Mouse (Mus musculus): ENCODE results near the gene Tex30. TPM values are rescaled to one million over a fixed set of nuclear protein-coding genes. Genes with fewer than 3 reads are reported as not detected.
A peak's percentile ranks its signal among the peaks of the same experiment; 100 is the strongest.

Gene Tex30
- polyA plus RNA-seq, 1 experiment = 5.8 TPM

- DNase-seq (ENCODE audit: low read depth in 1 of 2, low spot score in 2 of 2) = no peak
- TF ChIP-seq POLR2A (IDR thresholded peaks at IDR 0.05; ENCODE audit: low read depth, low read length) = no peak
- no peak for TF ChIP-seq CTCF (IDR thresholded peaks at IDR 0.05; ENCODE audit: extremely low read depth, insufficient read depth, insufficient read length, insufficient replicate concordance)
- no peaks in the 10 kb centered on the region for H3K27me3 ChIP-seq (ENCODE audit: control insufficient read depth, insufficient read depth, low read length)
- no peak overlapping the region for H3K27ac ChIP-seq (ENCODE audit: insufficient read depth, low read length)
- 4% methylated on average over 6 of the region's 6 CpGs for WGBS
- H3K36me3 ChIP-seq (ENCODE audit: control insufficient read depth, insufficient read depth, low read length) = no peaks in the 10 kb centered on the region
- peak overlapping the region; percentile 43 for H3K4me3 ChIP-seq (ENCODE audit: extremely low read depth, insufficient read depth, insufficient read length)
- peaks cover 5% of the 10 kb centered on the region; the same call in 1 of the 2 replicates for H3K4me1 ChIP-seq (ENCODE audit: control insufficient read depth, insufficient read depth, insufficient read length)
These were observed 59.7 kb downstream of the Tex30 start for GRCm38 (mm10) chr1:44042555-44042915.

GRCm38 (mm10) chr1:44041797-44042554 lies 60.3 kb downstream of the Tex30 start:
- Histone ChIP-seq H3K27me3 (ENCODE audit: control insufficient read depth, insufficient read depth, low read length) (no peaks in the 10 kb centered on the region), H3K36me3 (ENCODE audit: control insufficient read depth, insufficient read depth, low read length) (no peaks in the 10 kb centered on the region), H3K4me1 (ENCODE audit: control insufficient read depth, insufficient read depth, insufficient read length) (peaks cover 5% of the 10 kb centered on the region; the same call in 1 of the 2 replicates), H3K27ac (ENCODE audit: insufficient read depth, low read length) (no peak overlapping the region), H3K4me3 (ENCODE audit: extremely low read depth, insufficient read depth, insufficient read length) (peak overlapping the region; percentile 43)
- DNase-seq (ENCODE audit: low read depth in 1 of 2, low spot score in 2 of 2) = peak; percentile 67 to 71
- WGBS = 1% methylated on average over 17 of the region's 17 CpGs
- TF ChIP-seq POLR2A (IDR thresholded peaks at IDR 0.05; ENCODE audit: low read depth, low read length) (no peak), CTCF (IDR thresholded peaks at IDR 0.05; ENCODE audit: extremely low read depth, insufficient read depth, insufficient read length, insufficient replicate concordance) (no peak)

Other genes starting within 250 kb of the Tex30 start
- gene Tpp2, start 168.8 kb downstream of the Tex30 start, polyA plus RNA-seq (2012; rRNA removed) = 4.5 and 4.7 TPM in 2 replicates
- gene Mettl21c, start 82.4 kb downstream of the Tex30 start, polyA plus RNA-seq (2012; rRNA removed) = not detected in 2 replicates
- not detected in 2 replicates for gene Gm8251, start 40.5 kb downstream of the Tex30 start, polyA plus RNA-seq (2012; rRNA removed)
- 5.6 and 8.0 TPM in 2 replicates for gene Kdelc1, start 16.4 kb upstream of the Tex30 start, polyA plus RNA-seq (2012; rRNA removed)
- gene Bivm, start 16.5 kb upstream of the Tex30 start, polyA plus RNA-seq (2012; rRNA removed) = 0.85 and 1.5 TPM in 2 replicates
- gene Ercc5, start 45.3 kb upstream of the Tex30 start, polyA plus RNA-seq (2012; rRNA removed) = 2.3 and 2.7 TPM in 2 replicates
- gene Mettl21e, start 116.5 kb upstream of the Tex30 start, polyA plus RNA-seq (2012; rRNA removed) = not detected in 2 replicates

Data from spleen, adult 2 months (tissue).